Mouse (Mus musculus) kidney, embryonic 14.5 days (tissue): Measurements from ENCODE around the gene Sco2. TPM values are rescaled to one million over a fixed set of nuclear protein-coding genes. Genes with fewer than 3 reads are reported as not detected.

Experiments used
- ATAC-seq: fragments of 200-750 bp; cut with Nextera tagmentation; 2 replicates; pipeline ENCODE4 v1.8.0; 2017; ENCODE audit warnings: moderate number of reproducible peaks, mild to moderate bottlenecking, moderate TSS enrichment, moderate library complexity; ENCODE audit not compliant: low FRiP score, low TSS enrichment
- H3K27ac ChIP-seq: fragments of 300-500 bp; sonication (generic); 2 replicates; pipeline ENCODE4 v1.5.1; 2014; ENCODE audit warnings: low read depth, mild to moderate bottlenecking, low read length, moderate library complexity, mixed read lengths
- H3K27me3 ChIP-seq: fragments of 300-500 bp; sonication (generic); 2 replicates; pipeline ENCODE4 v1.6.1; 2014; ENCODE audit warnings: mild to moderate bottlenecking, low read length; ENCODE audit not compliant: control insufficient read depth, insufficient read depth
- H3K36me3 ChIP-seq: fragments of 300-500 bp; sonication (generic); 2 replicates; pipeline ENCODE4 v1.6.1; 2014; ENCODE audit warnings: low read length, mixed read lengths; ENCODE audit not compliant: control insufficient read depth, insufficient read depth
- H3K4me1 ChIP-seq: fragments of 300-500 bp; sonication (generic); 2 replicates; pipeline ENCODE4 v1.6.1; 2014; ENCODE audit warnings: low read length, mixed read lengths; ENCODE audit not compliant: control insufficient read depth, insufficient read depth
- H3K4me2 ChIP-seq: fragments of 300-500 bp; sonication (generic); replicated peaks from 2 replicates; pipeline ENCODE4 v1.6.1; 2014; ENCODE audit warnings: low read depth, mild to moderate bottlenecking, low read length
- H3K4me3 ChIP-seq: fragments of 300-500 bp; sonication (generic); 2 replicates; pipeline ENCODE4 v1.5.1; 2014; ENCODE audit warnings: mild to moderate bottlenecking, low read length
- H3K9ac ChIP-seq: fragments of 300-500 bp; sonication (generic); 2 replicates; pipeline ENCODE4 v1.6.1; 2014; ENCODE audit warnings: low read depth, mild to moderate bottlenecking, low read length, moderate library complexity
- H3K9me3 ChIP-seq: fragments of 300-500 bp; sonication (generic); 2 replicates; pipeline ENCODE4 v1.6.1; 2016; ENCODE audit warnings: low read length; ENCODE audit not compliant: control insufficient read depth
- WGBS: fragments of 180-500 bp; shearing (Covaris S2); extraction: QIAGEN DNeasy Blood & Tissue Kit; methylation state at CpG from one replicate; pipeline ENCODE4 v1.1.7; 2014; 5-methylcytosine and 5-hydroxymethylcytosine counted together
- polyA plus RNA-seq: library from polyadenylated mRNA; unstranded; fragments of >200 nt; fragmentation: Nextera tagmentation; extraction: Ambion mirVana; gene quantifications from 2 replicates; pipeline ENCODE4 v1.2.1, GENCODE M21; 2014

Sco2 gene
- polyA plus RNA-seq, 1 experiment from 2014 or later, result 11.4 TPM

DNA sequence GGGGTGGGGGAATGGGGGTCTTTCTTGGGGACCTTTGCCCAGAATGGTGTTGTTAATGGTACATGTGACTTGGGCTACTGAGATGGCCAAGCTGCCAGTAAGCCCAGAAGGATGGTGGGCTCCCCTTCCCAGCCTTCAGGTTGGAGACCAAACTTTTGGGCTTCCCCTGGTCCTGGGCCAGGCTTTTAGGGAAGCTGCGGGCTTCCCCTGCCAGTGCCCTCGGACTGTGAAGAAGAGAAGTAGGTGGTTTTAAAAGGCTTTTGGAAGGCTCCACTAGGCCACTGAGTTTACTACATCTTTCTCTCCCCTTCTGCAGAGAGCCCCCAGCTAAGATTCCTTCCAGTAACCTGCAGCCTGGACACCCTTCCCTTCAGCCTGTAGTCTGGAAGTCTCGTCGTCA, 50.0 kb downstream of the Sco2 start:
- Histone ChIP-seq H3K4me1 (peaks cover 6% of the 10 kb centered on the region; the same call in 1 of the 2 replicates), H3K4me2 (no peak overlapping the region)
- WGBS, result 98% methylated on average over 4 of the region's 4 CpGs

DNA sequence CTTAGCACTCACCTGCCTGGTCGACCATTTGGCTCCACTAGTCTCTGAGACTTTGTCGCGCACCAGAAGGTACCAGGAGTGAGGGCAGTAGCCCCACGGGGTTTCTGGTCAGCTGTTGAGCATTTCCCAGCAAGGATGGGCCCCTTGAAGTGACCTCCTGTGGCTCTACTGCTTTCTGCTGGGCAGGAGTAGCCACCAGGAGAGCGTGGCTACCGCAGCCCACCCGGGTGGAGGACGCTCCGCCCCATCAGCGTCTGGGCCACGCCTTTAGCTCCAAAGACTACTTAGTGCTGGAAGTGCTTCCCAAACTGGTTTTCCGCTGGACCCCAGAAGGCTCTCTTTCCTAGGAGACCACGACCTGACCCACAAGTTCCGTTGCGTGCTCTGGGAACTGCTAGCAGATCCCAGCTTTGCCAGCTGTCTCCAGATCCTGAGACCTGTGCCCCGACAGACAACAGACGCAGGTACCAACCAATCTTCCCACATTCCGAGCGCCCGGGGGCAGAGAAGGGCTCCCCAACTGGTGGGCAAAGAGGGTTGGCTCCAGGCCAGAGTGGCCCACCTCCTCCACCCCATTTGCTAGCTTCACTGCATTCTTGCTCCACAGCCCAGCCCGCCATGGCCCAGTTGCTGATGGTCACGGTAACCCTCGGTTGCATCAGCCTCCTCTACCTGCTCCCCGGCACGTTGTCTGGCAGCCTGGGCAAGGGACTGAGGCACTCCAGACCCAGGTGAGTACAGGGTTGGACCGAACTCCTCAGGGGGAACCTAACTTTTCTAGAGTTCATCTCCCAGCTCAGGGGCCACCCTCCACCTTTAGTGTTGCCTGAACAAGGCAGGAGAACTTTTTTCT, 50.8 kb downstream of the Sco2 start, which contains the start of gene Adm2:
Gene Adm2, plus strand, starts transcription at position 51 of the 853 bp plus-strand sequence.
- Histone ChIP-seq H3K9ac (no peak within 1 kb of the TSS), H3K27me3 (0 out of 2 replicates have a peak, but pooled peaks cover 7% of the 10 kb centered on the region)
- ATAC-seq, result peak; percentile 35; the same call in 1 of the 2 replicates

More for the DNA sequence above, 50.0 kb downstream of the Sco2 start:
- Histone ChIP-seq H3K36me3 (no peaks in the 10 kb centered on the region), H3K27me3 (0 out of 2 replicates have a peak, but pooled peaks cover 7% of the 10 kb centered on the region), H3K4me3 (no peak overlapping the region), H3K9me3 (no peaks in the 10 kb centered on the region), H3K9ac (no peak overlapping the region), H3K27ac (no peak overlapping the region)
- no peak for ATAC-seq

More for the DNA sequence above, 50.8 kb downstream of the Sco2 start, which contains the start of gene Adm2:
- no peaks in the 10 kb centered on the region for H3K9me3 ChIP-seq
- 5% methylated on average over 26 of the region's 26 CpGs for WGBS
- peaks cover 6% of the 10 kb centered on the region; the same call in 1 of the 2 replicates for H3K4me1 ChIP-seq
- peak within 1 kb of the TSS; percentile 24 for H3K4me3 ChIP-seq
- no peaks in the 10 kb centered on the region for H3K36me3 ChIP-seq
- peak within 1 kb of the TSS; percentile 45 for H3K4me2 ChIP-seq
- no peak within 1 kb of the TSS for H3K27ac ChIP-seq

Other genes with a start within 250 kb of the Sco2 start
- gene Hdac10, start 245.1 kb downstream of the Sco2 start, polyA plus RNA-seq, result 9.2 and 12.9 TPM in 2 replicates
- gene Mapk12, start 233.1 kb downstream of the Sco2 start, polyA plus RNA-seq, result 20.8 and 23.4 TPM in 2 replicates
- 8.4 and 14.8 TPM in 2 replicates for gene Mapk11, start 224.2 kb downstream of the Sco2 start, polyA plus RNA-seq
- gene Plxnb2, start 193.1 kb downstream of the Sco2 start, polyA plus RNA-seq, result 124 and 165 TPM in 2 replicates
- gene Dennd6b, start 177.3 kb downstream of the Sco2 start, polyA plus RNA-seq, result 15.8 and 16.6 TPM in 2 replicates
- 23.6 and 29.8 TPM in 2 replicates for gene Ppp6r2, start 162.3 kb downstream of the Sco2 start, polyA plus RNA-seq
- gene Sbf1, start 58.5 kb downstream of the Sco2 start, polyA plus RNA-seq, result 55.6 and 62.0 TPM in 2 replicates
- gene Adm2, start 51.1 kb downstream of the Sco2 start, polyA plus RNA-seq, result 0.43 and 0.44 TPM in 2 replicates
- gene Miox, start 39.4 kb downstream of the Sco2 start, polyA plus RNA-seq, result 0.76 TPM in 1 of 2 replicates, not detected in the other
- gene Lmf2, start 18.2 kb downstream of the Sco2 start, polyA plus RNA-seq, result 28.0 and 48.1 TPM in 2 replicates
- gene Ncaph2, start 18.1 kb downstream of the Sco2 start, polyA plus RNA-seq, result 130 and 151 TPM in 2 replicates
- gene Tymp, start 3.2 kb upstream of the Sco2 start, polyA plus RNA-seq, result 1.6 and 1.8 TPM in 2 replicates
- 0.50 TPM in 1 of 2 replicates, not detected in the other for gene Odf3b, start 5.4 kb upstream of the Sco2 start, polyA plus RNA-seq
- not detected in 2 replicates for gene Klhdc7b, start 11.1 kb upstream of the Sco2 start, polyA plus RNA-seq
- not detected in 2 replicates for gene Syce3, start 36.7 kb upstream of the Sco2 start, polyA plus RNA-seq
- gene Cpt1b, start 52.0 kb upstream of the Sco2 start, polyA plus RNA-seq, result 1.7 and 2.5 TPM in 2 replicates
- gene C730034F03Rik, start 55.7 kb upstream of the Sco2 start, polyA plus RNA-seq, result 3.1 TPM in 2 replicates
- not detected in 2 replicates for gene Gm44502, start 55.9 kb upstream of the Sco2 start, polyA plus RNA-seq
- 51.7 and 57.7 TPM in 2 replicates for gene Chkb, start 56.1 kb upstream of the Sco2 start, polyA plus RNA-seq
- 0.34 and 0.37 TPM in 2 replicates for gene Mapk8ip2, start 80.1 kb upstream of the Sco2 start, polyA plus RNA-seq
- gene Arsa, start 103.6 kb upstream of the Sco2 start, polyA plus RNA-seq, result 11.1 and 12.1 TPM in 2 replicates
- gene Shank3, start 125.8 kb upstream of the Sco2 start, polyA plus RNA-seq, result 2.5 and 3.0 TPM in 2 replicates
- gene Acr, start 194.5 kb upstream of the Sco2 start, polyA plus RNA-seq, result 0.32 TPM in 1 of 2 replicates, not detected in the other
- 66.2 and 66.9 TPM in 2 replicates for gene Rabl2, start 218.1 kb upstream of the Sco2 start, polyA plus RNA-seq